Mouse (Mus musculus): ENCODE data around the gene Crabp2. TPM values are rescaled to one million over a fixed set of nuclear protein-coding genes. Genes with fewer than 3 reads are reported as not detected.
A peak's percentile ranks its signal among the peaks of the same experiment; 100 is the strongest.

Gene Crabp2
- polyA plus RNA-seq, 1 experiment from 2014 or later: 370 TPM

DNA sequence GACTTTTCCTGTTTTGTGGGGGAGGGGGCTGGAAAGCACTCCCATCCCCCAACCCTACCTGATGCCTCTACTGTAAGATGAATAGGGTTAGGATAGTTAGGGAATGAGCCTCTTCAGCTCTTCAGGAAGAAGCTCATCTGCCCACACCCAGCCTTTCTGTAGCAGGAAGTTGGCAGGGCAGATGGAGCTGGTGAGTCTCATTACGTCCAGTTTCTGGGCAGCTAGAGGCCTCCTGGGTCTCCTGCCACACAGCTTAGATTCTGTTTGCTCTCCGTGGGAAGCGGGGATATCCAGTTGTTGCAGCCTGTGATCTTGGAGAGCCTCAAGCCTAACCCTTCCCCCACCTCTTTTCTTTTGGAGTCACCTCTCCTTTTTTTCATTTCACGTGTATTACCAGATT lies 38.6 kb upstream of the Crabp2 start:
- H3K4me1 ChIP-seq: peaks cover 46% of the 10 kb centered on the region
- WGBS: 14% methylated on average over 4 of the region's 4 CpGs

GRCm38 (mm10) chr3:87910573-87911141 lies 37.8 kb upstream of the Crabp2 start:
- Histone ChIP-seq H3K36me3 (peaks cover 28% of the 10 kb centered on the region), H3K4me2 (peak overlapping the region; percentile 92), H3K27me3 (no peaks in the 10 kb centered on the region), H3K9me3 (no peaks in the 10 kb centered on the region), H3K9ac (peak overlapping the region; percentile 62), H3K4me3 (peak overlapping the region; percentile 40), H3K27ac (peak overlapping the region; percentile 98), H3K4me1 (peaks cover 46% of the 10 kb centered on the region)
- WGBS: 6% methylated on average over 12 of the region's 12 CpGs
- ATAC-seq (ENCODE audit: insufficient number of reproducible peaks, insufficient read depth, low FRiP score, low TSS enrichment, low read depth): 0 out of 2 replicates have a peak, but pooled peaks have one; percentile 18

More for the DNA sequence above, 38.6 kb upstream of the Crabp2 start:
- Histone ChIP-seq H3K27ac (peak overlapping the region; percentile 98), H3K4me3 (peak overlapping the region; percentile 40), H3K9me3 (no peaks in the 10 kb centered on the region), H3K4me2 (peak overlapping the region; percentile 92), H3K27me3 (no peaks in the 10 kb centered on the region), H3K36me3 (peaks cover 20% of the 10 kb centered on the region), H3K9ac (peak overlapping the region; percentile 62)
- ATAC-seq (ENCODE audit: insufficient number of reproducible peaks, insufficient read depth, low FRiP score, low TSS enrichment, low read depth): no peak

DNA sequence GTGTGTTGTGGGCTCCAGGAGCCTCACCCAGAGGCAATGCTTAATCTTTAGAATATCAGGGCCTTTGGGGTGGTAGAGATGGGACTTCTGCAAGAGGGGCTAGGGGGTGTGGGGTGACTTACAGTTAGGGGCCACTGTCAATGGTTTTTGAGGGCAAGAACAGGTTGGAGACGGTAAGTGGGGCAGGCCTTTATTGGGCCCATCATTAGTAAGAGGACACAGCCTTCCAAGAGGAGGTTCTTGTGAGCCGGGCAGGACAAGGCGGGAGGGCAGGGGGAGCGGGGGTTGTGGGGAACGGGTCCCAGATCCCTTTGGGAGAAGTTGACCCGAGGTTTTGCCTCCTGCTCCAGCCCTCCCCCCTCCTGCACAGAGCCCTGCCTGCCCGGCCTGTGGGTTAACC lies 35.0 kb upstream of the Crabp2 start:
- H3K27ac ChIP-seq: no peak overlapping the region
- H3K27me3 ChIP-seq: no peaks in the 10 kb centered on the region
- H3K36me3 ChIP-seq: peaks cover 49% of the 10 kb centered on the region
- H3K4me1 ChIP-seq: peaks cover 37% of the 10 kb centered on the region
- H3K9ac ChIP-seq: no peak overlapping the region
- H3K9me3 ChIP-seq: no peaks in the 10 kb centered on the region
- ATAC-seq (ENCODE audit: insufficient number of reproducible peaks, insufficient read depth, low FRiP score, low TSS enrichment, low read depth): no peak
- 86% methylated on average over 7 of the region's 7 CpGs for WGBS
- H3K4me2 ChIP-seq: no peak overlapping the region
- no peak overlapping the region for H3K4me3 ChIP-seq

GRCm38 (mm10) chr3:87913891-87914290 lies 34.6 kb upstream of the Crabp2 start:
- H3K36me3 ChIP-seq: peaks cover 49% of the 10 kb centered on the region
- H3K27ac ChIP-seq: no peak overlapping the region
- 95% methylated on average over 10 of the region's 10 CpGs for WGBS

DNA sequence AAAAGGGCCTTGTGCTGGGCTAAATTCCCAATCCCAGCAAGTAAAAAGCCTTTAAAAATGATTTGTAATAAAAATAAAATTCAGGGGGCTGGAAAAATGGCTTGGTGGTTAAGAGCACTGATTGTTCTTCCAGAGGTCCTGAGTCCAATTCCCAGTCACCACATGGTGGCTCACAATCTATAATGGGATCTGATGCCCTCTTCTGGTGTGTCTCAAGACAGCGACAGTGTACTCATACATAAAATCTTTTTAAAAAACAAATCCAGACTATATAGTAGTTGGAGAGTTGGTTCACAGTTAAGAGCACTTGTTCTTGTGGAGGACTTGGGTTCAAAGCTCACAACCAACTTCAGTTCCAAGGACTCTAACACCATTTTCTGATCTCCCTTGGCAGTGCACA lies 31.5 kb upstream of the Crabp2 start:
- 91% methylated on average over 1 of the region's 1 CpGs for WGBS
- H3K4me1 ChIP-seq: peaks cover 15% of the 10 kb centered on the region
- no peak for ATAC-seq (ENCODE audit: insufficient number of reproducible peaks, insufficient read depth, low FRiP score, low TSS enrichment, low read depth)
- H3K27ac ChIP-seq: no peak overlapping the region
- no peak overlapping the region for H3K4me3 ChIP-seq
- no peak overlapping the region for H3K9ac ChIP-seq
- no peak overlapping the region for H3K4me2 ChIP-seq
- H3K27me3 ChIP-seq: no peaks in the 10 kb centered on the region
- H3K36me3 ChIP-seq: peaks cover 52% of the 10 kb centered on the region
- no peaks in the 10 kb centered on the region for H3K9me3 ChIP-seq

More at GRCm38 (mm10) chr3:87913891-87914290, 34.6 kb upstream of the Crabp2 start:
- Histone ChIP-seq H3K4me1 (peaks cover 35% of the 10 kb centered on the region), H3K9me3 (no peaks in the 10 kb centered on the region), H3K4me3 (no peak overlapping the region), H3K27me3 (no peaks in the 10 kb centered on the region), H3K4me2 (no peak overlapping the region), H3K9ac (no peak overlapping the region)
- no peak for ATAC-seq (ENCODE audit: insufficient number of reproducible peaks, insufficient read depth, low FRiP score, low TSS enrichment, low read depth)

- no peaks in the 10 kb centered on the region for H3K27me3 ChIP-seq
- no peaks in the 10 kb centered on the region for H3K9me3 ChIP-seq
- peaks cover 14% of the 10 kb centered on the region for H3K4me1 ChIP-seq
- peak overlapping the region; percentile 82 for H3K4me2 ChIP-seq
- peak overlapping the region; percentile 86; the same call in 1 of the 2 replicates for H3K27ac ChIP-seq
- H3K36me3 ChIP-seq: peaks cover 61% of the 10 kb centered on the region
- H3K9ac ChIP-seq: no peak overlapping the region
- peak overlapping the region; percentile 68; the same call in 1 of the 2 replicates for H3K4me3 ChIP-seq
- ATAC-seq (ENCODE audit: insufficient number of reproducible peaks, insufficient read depth, low FRiP score, low TSS enrichment, low read depth): no peak
- 89% methylated on average over 1 of the region's 1 CpGs for WGBS
Observed at GRCm38 (mm10) chr3:87918551-87918950, 29.9 kb upstream of the Crabp2 start.

GRCm38 (mm10) chr3:87919336-87920108 lies 28.9 kb upstream of the Crabp2 start, which contains the start of gene Mrpl24:
TSS of gene Mrpl24 (plus strand) at chr3:87919506.
- H3K4me1 ChIP-seq: peaks cover 14% of the 10 kb centered on the region
- WGBS: under 1% methylated on average over 30 of the region's 30 CpGs
- peak; percentile 70 for ATAC-seq (ENCODE audit: insufficient number of reproducible peaks, insufficient read depth, low FRiP score, low TSS enrichment, low read depth)
- peak within 1 kb of the TSS; percentile 68 for H3K4me3 ChIP-seq
- H3K36me3 ChIP-seq: peaks cover 61% of the 10 kb centered on the region
- peak within 1 kb of the TSS; percentile 82 for H3K4me2 ChIP-seq
- peak within 1 kb of the TSS; percentile 86 for H3K27ac ChIP-seq
- H3K27me3 ChIP-seq: no peaks in the 10 kb centered on the region
- peak within 1 kb of the TSS; percentile 83 for H3K9ac ChIP-seq
- H3K9me3 ChIP-seq: no peaks in the 10 kb centered on the region

- 67% methylated on average over 9 of the region's 9 CpGs for WGBS
- H3K27ac ChIP-seq: peak overlapping the region; percentile 86; the same call in 1 of the 2 replicates
- no peak for ATAC-seq (ENCODE audit: insufficient number of reproducible peaks, insufficient read depth, low FRiP score, low TSS enrichment, low read depth)
- H3K9me3 ChIP-seq: no peaks in the 10 kb centered on the region
- H3K27me3 ChIP-seq: no peaks in the 10 kb centered on the region
- H3K9ac ChIP-seq: peak overlapping the region; percentile 83
- peak overlapping the region; percentile 68 for H3K4me3 ChIP-seq
- H3K4me2 ChIP-seq: peak overlapping the region; percentile 82
- H3K4me1 ChIP-seq: peaks cover 14% of the 10 kb centered on the region
- peaks cover 61% of the 10 kb centered on the region for H3K36me3 ChIP-seq
Observed at GRCm38 (mm10) chr3:87920270-87920943, 28.1 kb upstream of the Crabp2 start.

- H3K27me3 ChIP-seq: no peaks in the 10 kb centered on the region
- H3K27ac ChIP-seq: no peak overlapping the region
- no peaks in the 10 kb centered on the region for H3K9me3 ChIP-seq
- H3K9ac ChIP-seq: no peak overlapping the region
- H3K4me2 ChIP-seq: no peak overlapping the region
- H3K4me3 ChIP-seq: no peak overlapping the region
- no peak for ATAC-seq (ENCODE audit: insufficient number of reproducible peaks, insufficient read depth, low FRiP score, low TSS enrichment, low read depth)
- peaks cover 58% of the 10 kb centered on the region for H3K36me3 ChIP-seq
- H3K4me1 ChIP-seq: peaks cover 13% of the 10 kb centered on the region
- WGBS: 90% methylated on average over 7 of the region's 7 CpGs
Observed at GRCm38 (mm10) chr3:87924996-87925395, 23.5 kb upstream of the Crabp2 start.

DNA sequence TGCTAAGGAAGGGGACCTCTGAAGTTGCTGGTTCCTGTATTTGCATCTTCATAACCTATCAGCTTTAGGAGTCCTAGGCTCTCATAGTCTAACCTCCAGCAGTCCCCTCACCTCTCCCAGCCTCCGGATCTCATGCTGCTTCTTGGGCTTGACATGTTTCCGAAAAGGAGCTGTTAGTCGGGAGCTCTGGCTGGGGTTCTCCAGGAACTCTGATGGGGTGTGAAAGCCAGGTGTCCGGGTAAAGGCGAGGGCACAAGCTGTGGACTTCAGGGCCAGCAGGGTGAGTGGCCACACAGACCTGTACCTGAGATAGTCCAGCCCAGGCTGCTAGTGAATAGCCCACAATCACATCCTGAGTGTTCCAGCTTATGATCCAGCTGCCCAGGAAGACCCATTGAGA lies 21.0 kb upstream of the Crabp2 start:
- Histone ChIP-seq H3K36me3 (peaks cover 62% of the 10 kb centered on the region), H3K4me1 (peaks cover 23% of the 10 kb centered on the region), H3K4me3 (no peak overlapping the region), H3K27ac (no peak overlapping the region), H3K4me2 (no peak overlapping the region), H3K9me3 (no peaks in the 10 kb centered on the region), H3K27me3 (no peaks in the 10 kb centered on the region), H3K9ac (no peak overlapping the region)
- WGBS: 95% methylated on average over 5 of the region's 5 CpGs
- no peak for ATAC-seq (ENCODE audit: insufficient number of reproducible peaks, insufficient read depth, low FRiP score, low TSS enrichment, low read depth)

GRCm38 (mm10) chr3:87929341-87930077 lies 19.0 kb upstream of the Crabp2 start:
- H3K27ac ChIP-seq: peak overlapping the region; percentile 90
- peaks cover 32% of the 10 kb centered on the region for H3K4me1 ChIP-seq
- peaks cover 58% of the 10 kb centered on the region for H3K36me3 ChIP-seq
- H3K9ac ChIP-seq: peak overlapping the region; percentile 91
- H3K27me3 ChIP-seq: no peaks in the 10 kb centered on the region
- H3K9me3 ChIP-seq: no peaks in the 10 kb centered on the region
- peak overlapping the region; percentile 84 for H3K4me2 ChIP-seq
- peak; percentile 13; the same call in 1 of the 2 replicates for ATAC-seq (ENCODE audit: insufficient number of reproducible peaks, insufficient read depth, low FRiP score, low TSS enrichment, low read depth)
- 5% methylated on average over 26 of the region's 26 CpGs for WGBS
- peak overlapping the region; percentile 95 for H3K4me3 ChIP-seq
